Comparison of ENCODE assay signal across 32 mouse cellular contexts in the genomic region with DNA sequence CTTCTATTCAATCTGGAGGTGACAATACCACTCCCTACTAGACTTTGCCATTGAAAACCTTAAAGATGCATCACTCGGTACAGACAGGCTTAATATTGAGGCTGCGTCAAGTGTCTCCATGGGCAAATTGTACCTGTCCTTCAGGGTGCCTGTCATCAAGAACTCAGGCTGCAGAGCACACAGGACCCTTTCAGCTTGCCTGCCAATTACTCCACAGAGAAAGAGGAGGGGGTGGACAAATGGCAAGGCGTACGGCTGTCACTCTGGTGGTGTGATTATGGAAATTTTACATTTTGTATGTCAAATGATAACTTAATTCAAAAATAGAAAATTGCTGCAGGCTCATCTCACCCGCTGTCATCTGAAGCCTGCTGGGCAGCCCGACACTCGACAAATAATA.
DNase-seq lines count a peak whose midpoint lies in the region; ATAC-seq and TF ChIP-seq lines count a peak whose summit lies in the region.
"Had no signal": no experiment of that assay in that cellular context is flagged by ENCODE, and none has a peak within 500 bp of the region (broad histone marks: within the 10 kb centered on the region; RNA-seq: fewer than 3 reads in every experiment).

No protein-coding gene starts in this region.

- H3K9ac ChIP-seq in forebrain, embryonic 12.5 days: no peak overlapping the region
- H3K9ac ChIP-seq in forebrain, embryonic 11.5 days (ENCODE audit: low read length): no peak overlapping the region
- no peak overlapping the region for H3K9ac ChIP-seq in midbrain, embryonic 14.5 days (replicated peaks; ENCODE audit: low read length)
- H3K9ac ChIP-seq in hindbrain, postnatal 0 days (replicated peaks; ENCODE audit: low read length): no peak overlapping the region
- H3K9ac ChIP-seq: heart, embryonic 12.5 days; limb, embryonic 15.5 days; liver, embryonic 13.5 days had no signal

- TF ChIP-seq CTCF in hindbrain, postnatal 0 days (IDR thresholded peaks at IDR 0.05; ENCODE audit: low read depth): no peak

- ATAC-seq in forebrain, embryonic 12.5 days (ENCODE audit: low FRiP score): peak; percentile 49; the same call in 1 of the 2 replicates
- no peak for ATAC-seq in forebrain, embryonic 11.5 days (replicated peaks; ENCODE audit: low FRiP score)
- no peak; the same call in 1 of the 2 replicates for ATAC-seq in midbrain, embryonic 14.5 days (ENCODE audit: low FRiP score, low TSS enrichment)
- ATAC-seq in hindbrain, postnatal 0 days: no peak
- ATAC-seq: inflammation-experienced regulatory T-cells, adult 6 months had no signal

- H3K27ac ChIP-seq in forebrain, embryonic 12.5 days: no peak overlapping the region
- H3K27ac ChIP-seq in forebrain, embryonic 11.5 days (ENCODE audit: low read depth, low read length): no peak overlapping the region
- H3K27ac ChIP-seq in midbrain, embryonic 14.5 days (replicated peaks; ENCODE audit: low read depth, low read length): no peak overlapping the region
- no peak overlapping the region for H3K27ac ChIP-seq in midbrain, embryonic 10.5 days (replicated peaks)
- H3K27ac ChIP-seq in hindbrain, postnatal 0 days: peak overlapping the region; percentile 12; the same call in 1 of the 2 replicates
- H3K27ac ChIP-seq: limb, embryonic 10.5 days; limb, embryonic 15.5 days; liver, embryonic 13.5 days; macrophage; stomach, postnatal 0 days had no signal

- no peak overlapping the region for H3K4me3 ChIP-seq in forebrain, embryonic 12.5 days (replicated peaks)
- H3K4me3 ChIP-seq in forebrain, embryonic 11.5 days (ENCODE audit: low read depth, low read length): no peak overlapping the region
- no peak overlapping the region for H3K4me3 ChIP-seq in midbrain, embryonic 14.5 days (replicated peaks; ENCODE audit: low read depth, low read length)
- H3K4me3 ChIP-seq in midbrain, embryonic 10.5 days: no peak overlapping the region
- no peak overlapping the region for H3K4me3 ChIP-seq in hindbrain, postnatal 0 days (ENCODE audit: low read length)
- H3K4me3 ChIP-seq: erythroblast, embryonic 14.5 days; heart, embryonic 12.5 days; limb, embryonic 10.5 days; limb, embryonic 15.5 days; liver, embryonic 13.5 days had no signal

- no peaks in the 10 kb centered on the region for H3K9me3 ChIP-seq in forebrain, embryonic 12.5 days
- no peaks in the 10 kb centered on the region for H3K9me3 ChIP-seq in forebrain, embryonic 11.5 days (ENCODE audit: control insufficient read depth, low read length)
- no peaks in the 10 kb centered on the region for H3K9me3 ChIP-seq in midbrain, embryonic 14.5 days (ENCODE audit: control insufficient read depth, low read length)
- H3K9me3 ChIP-seq in midbrain, embryonic 10.5 days (replicated peaks): no peaks in the 10 kb centered on the region
- no peaks in the 10 kb centered on the region for H3K9me3 ChIP-seq in hindbrain, postnatal 0 days (ENCODE audit: low read length)
- H3K9me3 ChIP-seq: heart, embryonic 12.5 days; limb, embryonic 10.5 days; limb, embryonic 15.5 days; liver, embryonic 13.5 days had no signal

- DNase-seq in forebrain, embryonic 11.5 days (ENCODE audit: low spot score): no peak
- DNase-seq in midbrain, embryonic 14.5 days: peak; percentile 35
- no peak for DNase-seq in midbrain, embryonic 10.5 days (ENCODE audit: low spot score)
- DNase-seq in hindbrain, postnatal 0 days (ENCODE audit: low spot score): no peak
- DNase-seq in T-cell, adult 2 months (ENCODE audit: low spot score): no peak
- no peak for DNase-seq in right cerebral cortex, postnatal 4 days
- DNase-seq in heart, adult 9 months (ENCODE audit: low spot score in 2 of 2): no peak
- DNase-seq: adrenal gland, postnatal 10 days; cerebellum, adult 11-12 months; cerebellum, adult 9-11 months; gastrocnemius, postnatal 25 days; heart, adult 11 months; heart, postnatal 4 days; kidney, adult 11 months; kidney, postnatal 14 days; layer of hippocampus, adult 9-11 months; liver, embryonic 13.5 days; lung, adult 2 months; lung, postnatal 10 days; right cerebral cortex, postnatal 25 days; spleen, adult 18-20 months; thymus, adult 18-20 months; thymus, postnatal 36 days had no signal

- H3K4me1 ChIP-seq in forebrain, embryonic 12.5 days: peaks cover 3% of the 10 kb centered on the region; the same call in 1 of the 2 replicates
- H3K4me1 ChIP-seq in forebrain, embryonic 11.5 days (replicated peaks; ENCODE audit: control insufficient read depth, insufficient read depth, low read length): no peaks in the 10 kb centered on the region
- 0 out of 2 replicates have a peak, but pooled peaks cover 3% of the 10 kb centered on the region for H3K4me1 ChIP-seq in midbrain, embryonic 14.5 days (ENCODE audit: control insufficient read depth, insufficient read depth, low read length)
- H3K4me1 ChIP-seq in midbrain, embryonic 10.5 days: no peaks in the 10 kb centered on the region
- H3K4me1 ChIP-seq in hindbrain, postnatal 0 days (ENCODE audit: insufficient read depth, low read length): 0 out of 2 replicates have a peak, but pooled peaks cover 2% of the 10 kb centered on the region
- H3K4me1 ChIP-seq: liver, embryonic 13.5 days had no signal

- no peaks in the 10 kb centered on the region for H3K36me3 ChIP-seq in forebrain, embryonic 12.5 days (replicated peaks)
- H3K36me3 ChIP-seq in forebrain, embryonic 11.5 days (ENCODE audit: control insufficient read depth, insufficient read depth, low read length): no peaks in the 10 kb centered on the region
- no peaks in the 10 kb centered on the region for H3K36me3 ChIP-seq in midbrain, embryonic 14.5 days (ENCODE audit: control insufficient read depth, insufficient read depth, low read length)
- H3K36me3 ChIP-seq in midbrain, embryonic 10.5 days: no peaks in the 10 kb centered on the region
- H3K36me3 ChIP-seq in hindbrain, postnatal 0 days (ENCODE audit: insufficient read depth, low read length): no peaks in the 10 kb centered on the region
- H3K36me3 ChIP-seq: heart, embryonic 12.5 days; limb, embryonic 15.5 days; liver, embryonic 13.5 days had no signal

- no peak overlapping the region for H3K4me2 ChIP-seq in forebrain, embryonic 12.5 days
- H3K4me2 ChIP-seq in forebrain, embryonic 11.5 days (ENCODE audit: low read depth, low read length, severe bottlenecking): no peak overlapping the region
- no peak overlapping the region for H3K4me2 ChIP-seq in midbrain, embryonic 14.5 days (ENCODE audit: low read length)
- no peak overlapping the region for H3K4me2 ChIP-seq in hindbrain, postnatal 0 days (ENCODE audit: low read depth, low read length)
- H3K4me2 ChIP-seq: heart, embryonic 12.5 days; limb, embryonic 15.5 days; liver, embryonic 13.5 days had no signal

- 77% methylated on average over 7 of the region's 7 CpGs for WGBS in forebrain, embryonic 12.5 days
- 83% methylated on average over 7 of the region's 7 CpGs for WGBS in forebrain, embryonic 11.5 days
- 51% methylated on average over 7 of the region's 7 CpGs for WGBS in midbrain, embryonic 14.5 days
- 90% methylated on average over 7 of the region's 7 CpGs for WGBS in midbrain, embryonic 10.5 days
- 47% methylated on average over 7 of the region's 7 CpGs for WGBS in hindbrain, postnatal 0 days

- H3K27me3 ChIP-seq in forebrain, embryonic 12.5 days: no peaks in the 10 kb centered on the region
- no peaks in the 10 kb centered on the region for H3K27me3 ChIP-seq in forebrain, embryonic 11.5 days (ENCODE audit: control insufficient read depth, insufficient read depth, low read length)
- no peaks in the 10 kb centered on the region for H3K27me3 ChIP-seq in midbrain, embryonic 14.5 days (ENCODE audit: control insufficient read depth, insufficient read depth, low read length)
- H3K27me3 ChIP-seq in midbrain, embryonic 10.5 days (ENCODE audit: low read depth, poor library complexity, severe bottlenecking): no peaks in the 10 kb centered on the region
- no peaks in the 10 kb centered on the region for H3K27me3 ChIP-seq in hindbrain, postnatal 0 days (ENCODE audit: insufficient read depth, low read length)
- H3K27me3 ChIP-seq: CH12.LX; heart, embryonic 12.5 days; limb, embryonic 15.5 days; liver, embryonic 13.5 days had no signal
